ENCODE assay signal across 11 mouse cellular contexts in the genomic region with DNA sequence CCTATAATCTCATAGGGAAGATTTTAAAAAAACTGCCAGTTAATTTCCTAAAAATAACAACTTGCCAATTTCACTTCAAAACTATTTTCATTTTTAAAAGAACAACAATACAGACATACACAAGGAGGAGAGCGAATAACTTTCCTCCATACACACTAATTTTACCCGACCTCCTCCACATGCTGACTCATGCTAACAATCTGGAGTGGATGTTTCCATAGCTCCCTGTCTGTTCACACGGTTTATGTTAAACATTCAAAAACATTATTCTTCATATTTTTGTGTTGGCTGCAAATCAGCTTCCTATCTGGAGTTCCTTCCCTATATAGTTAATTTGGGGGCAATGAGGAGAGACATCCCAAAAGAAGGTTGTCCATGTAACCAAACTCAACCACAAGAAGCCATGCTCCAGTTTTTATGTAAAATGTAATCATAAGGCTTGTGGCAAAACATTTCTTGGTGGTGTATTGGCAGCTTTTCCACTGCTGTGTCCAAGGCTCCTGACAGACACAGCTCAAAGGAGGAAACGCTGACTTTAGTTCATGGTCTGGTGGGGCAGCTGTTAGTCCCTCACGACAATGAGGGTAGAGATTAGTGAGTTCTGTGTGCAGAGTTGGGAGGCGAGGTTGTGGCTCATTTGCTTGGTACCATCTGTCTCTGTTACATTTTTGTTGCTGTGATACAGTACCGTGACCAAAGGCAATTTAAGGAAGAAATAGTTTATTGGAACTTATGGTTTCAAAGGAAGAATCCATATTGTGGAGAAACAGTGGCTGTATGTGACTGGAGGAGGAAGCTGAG.
DNase-seq lines count a peak whose midpoint lies in the region.
"Had no signal": no experiment of that assay in that cellular context is flagged by ENCODE, and none has a peak within 500 bp of the region (broad histone marks: within the 10 kb centered on the region; RNA-seq: fewer than 3 reads in every experiment).

No protein-coding gene starts in this region.

- DNase-seq in left cerebral cortex, adult 11 months (ENCODE audit: low spot score): peak; percentile 18
- no peak for DNase-seq in left cerebral cortex, postnatal 4 days
- DNase-seq in layer of hippocampus, adult 18-20 months (ENCODE audit: low spot score in 2 of 2): peak; percentile 44 to 77
- DNase-seq in left cerebral cortex, adult 9 months (ENCODE audit: low spot score in 2 of 2): peak; percentile 27 to 70
- DNase-seq in right cerebral cortex, postnatal 36 days (ENCODE audit: low spot score in 2 of 2): peak; percentile 36 to 60
- DNase-seq in lung, postnatal 36 days: no peak
- no peak for DNase-seq in urinary bladder, postnatal 4 days (ENCODE audit: low spot score in 2 of 2)
- DNase-seq: cerebellum, adult 9-11 months; gastrocnemius, postnatal 36 days; lung, embryonic 14.5 days; thymus, postnatal 4 days had no signal

- intact Hi-C loops in left cerebral cortex, postnatal 4 days (cut with DNase I): no loop called here

Comparison
In these comparisons a context has a peak if more than half of its experiments do, and no peak if none do; other contexts are left out.
1. DNase-seq: peak in left cerebral cortex, adult 11 months (single experiment), layer of hippocampus, adult 18-20 months (2 of 2), left cerebral cortex, adult 9 months (2 of 2) and right cerebral cortex, postnatal 36 days (2 of 2); none in left cerebral cortex, postnatal 4 days (single experiment), lung, postnatal 36 days (single experiment) and urinary bladder, postnatal 4 days (0 of 2).